Mouse (Mus musculus) adrenal gland, adult 10 weeks (tissue): ENCODE results near the gene Olfr122. TPM values are rescaled to one million over a fixed set of nuclear protein-coding genes. Genes with fewer than 3 reads are reported as not detected.

Experiments
- polyA plus RNA-seq: library from polyadenylated mRNA; stranded (reverse); fragments of 350-450 nt; fragmentation: Illumina TruSeq; extraction: RNeasy Lipid Tissue Mini Kit (QIAGEN cat#74804); gene quantifications from one replicate; pipeline ENCODE4 v1.2.3, GENCODE M21; 2014; ENCODE audit warnings: low read depth, low replicate concordance

Olfr122 gene
- not detected for polyA plus RNA-seq

GRCm38 (mm10) chr17:37768307-37768706 lies at the start of gene Olfr122:
TSS of gene Olfr122 (plus strand) at chr17:37768607.

GRCm38 (mm10) chr17:37721508-37721907 lies 46.9 kb upstream of the Olfr122 start, which contains the start of gene Olfr120:
TSS of gene Olfr120 (plus strand) at chr17:37721808.

GRCm38 (mm10) chr17:37793229-37793628 lies 24.8 kb downstream of the Olfr122 start, which contains the start of gene Olfr123:
TSS of gene Olfr123 (plus strand) at chr17:37793529.

GRCm38 (mm10) chr17:37799588-37799987 lies 31.2 kb downstream of the Olfr122 start, which contains the start of gene Olfr124:
TSS of gene Olfr124 (plus strand) at chr17:37799888.

Other genes starting within 250 kb of the Olfr122 start
- gene Olfr112, start 199.2 kb upstream of the Olfr122 start, polyA plus RNA-seq: not detected
- not detected for gene Olfr113, start 190.9 kb upstream of the Olfr122 start, polyA plus RNA-seq
- not detected for gene Olfr114, start 175.9 kb upstream of the Olfr122 start, polyA plus RNA-seq
- not detected for gene Olfr115, start 141.5 kb upstream of the Olfr122 start, polyA plus RNA-seq
- not detected for gene Olfr116, start 141.4 kb upstream of the Olfr122 start, polyA plus RNA-seq
- gene Olfr117, start 104.8 kb upstream of the Olfr122 start, polyA plus RNA-seq: not detected
- gene Olfr118, start 101.6 kb upstream of the Olfr122 start, polyA plus RNA-seq: not detected
- gene Olfr119, start 72.0 kb upstream of the Olfr122 start, polyA plus RNA-seq: not detected
- gene Olfr120, start 46.8 kb upstream of the Olfr122 start, polyA plus RNA-seq: not detected
- not detected for gene Olfr121, start 19.8 kb upstream of the Olfr122 start, polyA plus RNA-seq
- gene Olfr123, start 24.9 kb downstream of the Olfr122 start, polyA plus RNA-seq: not detected
- not detected for gene Olfr124, start 31.3 kb downstream of the Olfr122 start, polyA plus RNA-seq
- not detected for gene Olfr125, start 64.3 kb downstream of the Olfr122 start, polyA plus RNA-seq
- gene Olfr126, start 78.9 kb downstream of the Olfr122 start, polyA plus RNA-seq: not detected
- not detected for gene Olfr127, start 131.8 kb downstream of the Olfr122 start, polyA plus RNA-seq
- not detected for gene Olfr128, start 151.9 kb downstream of the Olfr122 start, polyA plus RNA-seq
- gene Olfr761, start 184.5 kb downstream of the Olfr122 start, polyA plus RNA-seq: not detected